Mouse (Mus musculus): Measurements from ENCODE around the gene Gtf3c1. TPM values are rescaled to one million over a fixed set of nuclear protein-coding genes. Genes with fewer than 3 reads are reported as not detected.

The Gtf3c1 gene
- total RNA-seq, 2 experiments from 2014 or later: 36.8 to 43.7 TPM

DNA sequence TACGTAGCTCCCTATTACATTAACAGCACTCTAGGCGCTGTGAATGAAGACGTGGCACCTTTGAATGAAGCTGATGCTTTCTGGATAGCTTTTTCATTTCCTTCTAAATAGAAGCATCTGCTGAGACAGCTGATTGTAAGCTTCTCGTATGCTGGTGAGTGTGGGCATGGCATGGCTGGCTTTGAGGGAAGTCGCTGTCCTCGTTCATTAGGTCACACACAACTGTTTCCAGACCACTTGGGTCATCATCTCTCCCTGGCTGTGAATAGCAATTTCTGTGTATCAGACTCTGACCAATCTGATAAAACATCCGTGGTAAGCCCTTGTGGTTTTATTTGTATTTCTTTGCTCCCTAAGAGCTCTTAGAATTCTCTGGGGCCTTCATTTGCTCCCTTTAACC is 89.6 kb downstream of the Gtf3c1 start:
- no peak for DNase-seq

DNA sequence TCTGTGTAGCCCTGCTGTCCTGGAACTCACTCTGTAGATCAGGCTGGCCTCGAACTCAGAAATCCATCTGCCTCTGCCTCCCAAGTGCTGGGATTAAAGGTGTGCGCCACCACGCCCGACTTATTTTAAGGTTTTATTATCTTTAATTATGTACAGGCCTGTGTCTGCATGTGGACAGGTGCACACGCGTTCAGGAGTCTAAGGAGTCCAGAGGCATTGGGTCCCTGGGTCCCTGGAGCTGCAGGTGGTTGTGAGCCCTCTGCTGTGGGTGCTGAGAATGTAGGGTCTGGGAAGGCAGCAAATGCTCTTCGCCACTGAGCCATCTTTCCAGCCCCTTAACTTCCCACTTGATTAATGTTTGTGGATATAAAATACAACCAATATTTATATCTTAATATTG is 92.1 kb downstream of the Gtf3c1 start:
- DNase-seq: no peak

DNA sequence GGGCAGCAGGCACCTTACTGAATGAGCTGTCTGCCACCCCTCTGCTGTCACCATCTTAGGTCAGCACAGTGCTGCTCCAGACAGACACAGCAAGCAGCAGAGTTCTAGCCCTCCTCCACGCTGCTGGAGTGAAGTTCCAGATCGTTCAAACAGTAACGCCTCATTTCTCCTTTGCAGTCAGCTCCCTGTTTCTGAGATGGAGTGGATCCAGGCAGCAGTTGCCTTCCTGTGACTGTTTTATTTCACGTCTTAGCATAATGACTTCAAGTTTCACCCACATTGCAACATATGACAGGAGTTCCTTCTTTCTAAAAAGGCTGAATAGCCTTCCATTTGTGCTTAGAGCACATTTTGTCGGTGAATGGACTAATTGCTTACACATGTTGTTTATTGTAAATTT is 94.0 kb downstream of the Gtf3c1 start:
- no peak for DNase-seq

DNA sequence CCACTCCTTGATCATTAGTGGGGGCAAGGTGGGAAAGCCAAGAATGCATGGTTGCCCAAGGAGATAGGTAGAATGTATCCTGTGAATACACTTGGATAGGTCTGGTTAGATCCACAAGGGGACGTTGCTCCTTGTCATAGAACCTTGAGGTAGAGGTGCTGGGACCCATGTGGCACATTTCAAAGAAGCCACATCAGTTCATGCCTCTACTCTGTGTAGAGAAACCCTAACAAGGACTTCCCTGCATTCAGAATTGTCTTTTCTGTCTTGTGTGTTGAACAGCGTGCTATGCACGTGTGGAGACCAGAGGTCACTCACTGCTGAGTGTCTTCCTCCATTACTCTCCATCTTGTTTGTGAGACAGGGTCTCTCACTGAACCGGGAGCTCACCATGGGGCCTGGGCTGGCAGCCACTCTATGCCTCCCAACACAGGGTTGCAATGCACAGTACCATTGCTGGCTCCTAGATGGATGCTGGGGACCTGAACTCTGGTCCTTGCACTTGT is 99.3 kb downstream of the Gtf3c1 start:
- DNase-seq: no peak

DNA sequence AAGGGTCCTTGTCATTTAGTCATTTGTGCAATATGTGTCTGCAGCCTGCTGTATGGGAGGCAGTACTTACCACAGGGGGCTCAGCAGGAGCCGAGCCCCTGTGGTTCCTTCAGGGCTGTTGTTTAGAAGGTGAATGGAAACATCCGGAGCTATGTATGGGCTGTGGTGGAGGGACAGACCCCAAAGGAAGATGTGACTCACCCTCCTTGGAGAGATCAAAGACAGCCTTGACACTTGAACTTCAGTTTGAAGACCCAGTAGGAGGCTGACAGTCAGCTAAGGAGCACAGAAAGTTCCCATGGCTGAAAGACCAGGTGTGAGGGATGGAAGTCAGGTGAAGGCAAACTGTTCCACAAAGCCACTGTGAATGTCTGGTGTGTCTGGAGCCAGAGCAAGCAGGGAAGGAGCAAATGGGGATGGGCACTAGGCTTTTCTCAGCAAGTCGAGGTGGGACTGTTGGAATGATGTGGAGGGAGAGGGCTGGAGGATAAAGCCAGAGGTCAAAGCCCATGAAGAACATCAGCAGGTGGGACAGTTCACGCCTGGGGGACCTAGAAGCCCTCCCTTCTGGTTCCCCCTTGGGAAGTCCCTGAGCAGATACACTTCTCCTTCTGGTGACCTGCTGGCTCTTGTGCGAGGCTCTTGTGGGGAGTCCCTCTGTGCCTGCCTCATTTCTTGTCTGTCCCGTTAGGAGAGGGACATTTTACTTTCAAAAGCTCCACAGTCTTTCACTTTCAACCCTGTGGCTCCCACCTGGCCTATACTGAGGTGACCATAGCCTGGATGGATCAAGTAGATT is 100.0 kb downstream of the Gtf3c1 start:
- no peak for DNase-seq

GRCm38 (mm10) chr7:125606265-125607164 is 101.1 kb downstream of the Gtf3c1 start:
- DNase-seq: no peak

DNA sequence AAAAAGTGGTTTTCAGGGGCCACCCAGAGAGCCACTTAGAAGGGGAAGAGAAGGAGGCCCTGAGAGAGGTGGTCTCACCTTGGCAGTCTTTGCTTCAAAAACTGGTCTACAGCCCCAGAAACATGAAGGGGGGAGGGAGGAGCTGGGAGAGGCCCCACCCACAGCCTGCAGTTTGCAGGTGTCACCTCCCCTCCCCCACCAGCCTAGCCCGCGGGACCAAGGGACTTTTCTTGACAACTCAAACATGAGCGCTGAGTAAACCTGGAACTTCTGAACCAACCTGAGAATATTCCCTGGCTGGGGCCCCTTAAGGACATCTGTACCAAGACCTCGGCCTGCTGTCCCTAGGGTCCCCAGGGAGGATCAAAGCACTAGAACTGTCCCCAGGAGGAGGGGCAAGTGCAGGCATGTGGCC is 101.8 kb downstream of the Gtf3c1 start:
- no peak for DNase-seq

DNA sequence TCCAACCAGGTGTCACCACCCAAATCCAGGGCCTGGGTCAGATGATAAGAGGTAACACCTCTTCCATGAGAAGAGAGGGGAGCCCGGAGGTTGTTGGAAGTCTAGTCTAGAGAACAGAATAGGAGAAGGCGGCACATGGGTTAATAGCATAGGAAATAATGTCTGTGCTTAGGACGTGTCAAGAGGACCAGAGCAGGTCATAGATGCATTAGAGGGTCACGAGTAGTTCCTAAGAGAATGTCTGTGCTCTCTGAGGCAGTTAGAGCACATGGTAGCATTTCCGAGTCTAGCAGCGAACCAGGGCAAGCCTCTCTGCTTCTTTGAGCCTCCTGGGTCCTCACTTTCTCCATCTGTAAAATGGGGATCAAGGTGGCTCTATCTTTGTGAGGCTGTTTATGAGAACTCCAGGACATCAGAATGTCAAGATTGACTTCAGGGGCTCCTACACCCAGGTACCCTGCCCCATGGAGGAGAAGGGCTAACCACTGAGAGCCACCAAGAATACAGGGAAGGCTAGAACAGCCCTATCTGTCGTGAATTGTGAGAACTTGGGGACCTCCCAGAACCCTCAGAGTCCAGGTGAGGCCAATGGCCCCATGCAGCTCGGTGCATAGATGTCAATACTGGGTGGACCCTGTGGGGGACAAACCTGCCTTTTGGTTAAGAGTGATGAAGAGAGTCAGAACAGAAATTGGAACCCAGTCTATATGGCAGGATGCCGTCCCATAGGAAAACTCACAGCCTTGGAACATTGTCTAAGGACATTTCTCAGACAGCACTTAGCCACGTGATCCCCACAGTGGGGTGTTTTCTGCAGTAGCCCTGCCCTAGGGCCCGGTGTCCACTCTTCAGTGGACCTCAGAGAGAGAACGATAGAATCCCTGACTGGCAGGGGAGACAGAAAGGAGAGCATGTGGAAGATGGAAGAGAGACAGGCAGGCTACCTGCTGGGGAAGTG is 102.9 kb downstream of the Gtf3c1 start:
- no peak for DNase-seq

DNA sequence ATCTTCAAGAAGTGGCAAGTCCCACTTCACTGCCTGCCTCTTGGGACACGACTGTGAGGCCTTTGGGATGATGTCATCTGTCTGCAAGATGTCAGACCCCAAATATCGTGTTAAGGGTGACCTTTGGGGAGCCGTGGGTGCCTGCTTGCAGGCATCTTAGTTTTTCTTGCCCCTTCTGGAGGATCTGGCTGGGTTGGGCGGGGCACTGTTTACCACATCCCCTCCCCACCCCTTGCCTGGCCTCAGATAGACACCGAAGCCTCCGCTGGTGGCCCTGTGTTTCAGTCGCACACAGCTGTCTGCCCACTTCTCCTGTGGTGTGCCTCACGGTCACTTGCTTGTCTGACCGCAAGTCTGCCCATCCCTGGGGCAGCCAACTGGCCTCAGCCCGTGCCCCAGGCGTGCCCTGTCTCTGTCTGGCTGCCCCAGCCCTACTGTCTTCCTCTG is 104.4 kb downstream of the Gtf3c1 start, which contains the start of gene Il21r:
TSS of gene Il21r (plus strand) at position 245 of the 447 bp plus-strand sequence.
- DNase-seq: no peak

GRCm38 (mm10) chr7:125601821-125602448 is 105.6 kb downstream of the Gtf3c1 start:
- DNase-seq: no peak

- DNase-seq: no peak
Measured at GRCm38 (mm10) chr7:125601280-125601670, 106.3 kb downstream of the Gtf3c1 start.

- no peak for DNase-seq
Measured at GRCm38 (mm10) chr7:125600612-125601279, 106.8 kb downstream of the Gtf3c1 start.

DNA sequence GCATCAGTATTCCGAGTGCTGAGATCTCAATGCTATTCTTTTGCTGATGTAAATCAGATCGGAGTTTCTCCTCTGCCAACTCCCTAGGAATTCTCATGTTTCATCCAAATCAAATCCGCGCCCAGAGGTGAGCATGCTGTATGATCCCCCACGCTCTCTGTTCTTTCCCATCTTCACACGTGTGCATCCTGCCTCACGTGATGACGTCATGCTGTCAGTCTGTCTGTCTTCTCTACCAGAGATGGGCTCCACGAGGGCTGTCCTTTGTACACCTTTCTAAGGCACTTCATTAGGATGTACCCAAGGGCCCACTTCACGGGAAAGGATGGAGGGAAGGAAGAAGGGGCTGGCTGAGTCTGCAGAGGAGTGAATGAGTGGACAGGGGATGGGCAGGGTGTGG is 107.4 kb downstream of the Gtf3c1 start:
- no peak for DNase-seq

GRCm38 (mm10) chr7:125599373-125599973 is 108.1 kb downstream of the Gtf3c1 start:
- DNase-seq: no peak

- no peak for DNase-seq
Measured at GRCm38 (mm10) chr7:125597516-125598347, 109.8 kb downstream of the Gtf3c1 start.

DNA sequence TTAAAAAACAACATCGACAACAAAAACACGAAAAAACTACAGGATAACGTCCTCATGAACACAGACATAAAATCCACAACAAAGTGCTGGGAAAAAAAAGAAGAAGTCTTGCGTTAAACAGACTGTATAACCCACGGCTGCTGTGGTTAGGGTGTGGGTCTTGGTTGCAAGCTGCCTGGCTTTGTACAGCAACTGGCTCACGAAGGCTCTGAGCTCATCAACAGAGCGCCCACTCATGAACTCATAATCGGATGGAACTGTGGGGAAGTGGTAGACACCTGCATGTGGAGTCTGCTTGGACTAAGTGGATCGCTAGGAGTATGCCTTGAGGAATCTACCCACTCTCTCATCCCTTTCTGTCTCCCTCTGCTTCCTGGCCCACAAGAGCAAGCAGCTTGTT is 110.5 kb downstream of the Gtf3c1 start:
- no peak for DNase-seq

DNA sequence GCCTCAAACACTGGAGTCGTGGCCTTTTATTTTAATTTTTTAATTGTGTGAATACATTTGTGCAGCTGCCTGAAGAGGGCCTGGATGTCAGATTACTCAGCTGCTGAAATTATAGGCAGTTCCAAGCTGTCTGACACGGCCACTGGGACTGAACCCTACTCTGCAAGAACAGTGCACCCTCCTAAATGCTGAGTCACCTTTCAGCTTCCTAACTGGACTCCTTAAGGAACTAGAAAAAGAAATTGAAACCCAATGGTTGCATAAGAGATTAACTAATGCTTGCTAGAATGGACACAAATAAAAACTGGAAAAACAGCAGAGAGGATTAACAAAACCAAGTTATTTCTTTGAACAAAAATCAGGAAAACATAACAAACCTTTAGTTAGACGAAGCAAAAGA is 111.2 kb downstream of the Gtf3c1 start:
- no peak for DNase-seq

- DNase-seq: no peak
Measured at GRCm38 (mm10) chr7:125593831-125594230, 113.7 kb downstream of the Gtf3c1 start.

All from gastrocnemius, postnatal 10 days (tissue).